Mouse (Mus musculus) cerebellum, adult 2 months (tissue): ENCODE data around the gene Rfc2.

Source experiments
- CTCF ChIP-seq: fragments of 200-500 bp; IDR thresholded peaks from 2 replicates; pipeline ENCODE4 v1.5.1; 2011; ENCODE audit warnings: low read depth, mild to moderate bottlenecking, control low read depth, low read length, moderate library complexity, borderline replicate concordance; ENCODE audit not compliant: insufficient read depth
- POLR2A ChIP-seq: fragments of 200-500 bp; IDR thresholded peaks from 2 replicates; pipeline ENCODE4 v1.6.1; 2011; ENCODE audit warnings: low read length, control low read depth, borderline replicate concordance; ENCODE audit not compliant: insufficient read depth

- TF ChIP-seq POLR2A (no peak), CTCF (no peak)
These were observed 34.4 kb upstream of the Rfc2 start for GRCm38 (mm10) chr5:134546790-134547189.
